8 mouse cellular contexts compared by ENCODE assay signal in the genomic region with DNA sequence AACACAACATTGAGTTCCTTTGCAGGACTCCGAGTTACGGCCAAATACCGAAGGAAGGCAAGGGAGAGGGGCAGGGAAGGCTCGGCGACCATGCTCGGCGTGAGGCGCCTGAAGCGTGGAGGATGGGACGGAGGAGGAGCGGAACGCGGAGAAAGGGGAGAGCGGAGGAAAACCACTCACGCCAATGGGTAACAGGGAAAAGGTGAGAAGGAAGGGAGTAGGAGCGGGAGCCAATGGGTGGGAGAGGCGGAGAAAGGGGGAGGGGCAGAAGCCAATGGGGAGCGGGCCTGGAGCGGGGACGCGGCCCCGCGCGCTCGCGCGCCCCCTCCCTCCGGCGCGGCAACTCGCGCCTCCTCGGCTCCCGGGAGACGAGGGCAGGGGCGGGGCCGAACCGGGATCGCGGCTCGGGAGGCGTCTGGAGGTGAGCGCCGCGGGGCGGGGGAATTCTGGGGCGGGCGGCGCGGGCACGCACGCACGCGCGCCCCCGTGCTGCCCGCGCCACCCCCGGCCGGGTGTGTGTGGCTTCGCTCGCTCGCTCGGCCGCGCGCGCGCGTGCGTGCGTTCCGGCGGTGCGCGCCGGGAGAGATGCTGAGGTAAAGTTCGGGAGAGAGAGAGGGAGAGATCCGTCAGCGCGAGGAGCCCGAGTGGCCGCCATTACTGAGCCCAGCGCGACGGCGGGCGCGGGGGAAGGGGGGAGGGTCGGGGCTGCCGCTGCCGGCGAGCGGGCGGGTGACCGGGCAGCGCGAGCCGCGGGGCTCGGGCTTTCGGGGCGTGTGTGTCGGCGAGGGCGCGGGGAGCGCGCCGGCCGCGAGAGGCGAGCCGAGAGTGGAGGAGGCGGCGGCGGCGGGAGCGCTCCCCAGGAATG. TPM values are rescaled to one million over a fixed set of nuclear protein-coding genes. Genes with fewer than 3 reads are reported as not detected.
DNase-seq lines count a peak whose midpoint lies in the region; ATAC-seq lines count a peak whose summit lies in the region.

TSS of gene Arhgap5 (plus strand) at position 517 of the 865 bp plus-strand sequence.

- peak within 1 kb of the TSS; percentile 98 for H3K9ac ChIP-seq in hindbrain, embryonic 15.5 days

- H3K27me3 ChIP-seq in hindbrain, embryonic 15.5 days = no peaks in the 10 kb centered on the region

- peak; percentile 98 for ATAC-seq in hindbrain, embryonic 15.5 days (ENCODE audit: low FRiP score, low read depth)

- peak; percentile 69 for DNase-seq in T-cell, adult 2 months (ENCODE audit: low spot score)
- DNase-seq in cerebellum, postnatal 36 days = peak; percentile 92 to 97
- peak; percentile 93 for DNase-seq in frontal cortex, postnatal 36 days (ENCODE audit: low spot score in 2 of 2)
- peak; percentile 88 for DNase-seq in left cerebral cortex, adult 11 months (ENCODE audit: low spot score)
- DNase-seq in lung, postnatal 4 days = peak; percentile 95 to 98
- DNase-seq in retina, postnatal 7 days (ENCODE audit: low read depth, low spot score) = peak; percentile 95
- DNase-seq in urinary bladder, adult 2 months (ENCODE audit: low spot score) = peak; percentile 85

- no peaks in the 10 kb centered on the region for H3K36me3 ChIP-seq in hindbrain, embryonic 15.5 days

- peak within 1 kb of the TSS; percentile 99 for H3K4me3 ChIP-seq in hindbrain, embryonic 15.5 days

- WGBS in hindbrain, embryonic 15.5 days = under 1% methylated on average over 99 of the region's 119 CpGs

- no peaks in the 10 kb centered on the region for H3K9me3 ChIP-seq in hindbrain, embryonic 15.5 days

- peaks cover 25% of the 10 kb centered on the region for H3K4me1 ChIP-seq in hindbrain, embryonic 15.5 days (replicated peaks)

- peak within 1 kb of the TSS; percentile 74 for H3K4me2 ChIP-seq in hindbrain, embryonic 15.5 days

- peak within 1 kb of the TSS; percentile 100 for H3K27ac ChIP-seq in hindbrain, embryonic 15.5 days (replicated peaks)

RNA-seq across cellular contexts. Expression of gene Arhgap5, which starts in this region (rescaled TPM):
- 30.9 and 31.1 TPM in 2 replicates for polyA plus RNA-seq in hindbrain, embryonic 15.5 days (2015; fragmentation: Nextera tagmentation; extraction: Ambion mirVana)
- polyA plus RNA-seq in urinary bladder, adult 2 months (2012; rRNA removed) = 26.6 and 29.3 TPM in 2 replicates

Comparison
In these comparisons a context has a peak if more than half of its experiments do, and no peak if none do; other contexts are left out.
1. Peak in every context shown above with its lines: DNase-seq, ATAC-seq, H3K4me3 ChIP-seq and H3K27ac ChIP-seq.